Mouse (Mus musculus): ENCODE results near the gene Tcerg1l. TPM values are rescaled to one million over a fixed set of nuclear protein-coding genes. Genes with fewer than 3 reads are reported as not detected.
A peak's percentile ranks its signal among the peaks of the same experiment; 100 is the strongest.

Tcerg1l gene
- total RNA-seq, 2 experiments from 2014 or later = not detected

DNA sequence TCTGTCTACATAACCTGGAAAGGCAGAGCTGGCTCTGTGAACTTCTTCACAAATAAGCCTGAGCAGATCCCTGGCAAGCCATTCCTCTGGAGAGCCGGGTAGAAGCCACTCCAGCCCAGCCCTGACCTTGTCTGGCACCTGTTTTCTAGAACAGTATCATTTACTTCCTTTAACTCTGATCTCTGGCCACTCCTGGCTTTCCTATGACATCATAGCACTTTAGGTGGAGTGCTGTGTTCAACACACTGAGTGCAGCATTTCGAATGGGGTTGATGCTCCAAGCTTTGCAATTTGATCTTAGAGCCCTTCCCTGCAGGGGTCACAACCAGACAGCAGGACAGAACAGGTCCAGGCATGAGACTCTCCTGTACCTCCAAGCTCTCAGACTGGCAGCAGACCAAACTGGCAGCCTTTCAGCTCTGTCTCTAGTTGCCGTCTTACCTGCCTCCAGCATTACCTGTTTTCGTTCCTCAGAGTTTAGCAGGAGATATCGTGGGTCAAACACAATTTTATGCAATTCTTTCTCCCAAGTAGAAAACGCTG is 179.9 kb downstream of the Tcerg1l start:
- no peak for DNase-seq

DNA sequence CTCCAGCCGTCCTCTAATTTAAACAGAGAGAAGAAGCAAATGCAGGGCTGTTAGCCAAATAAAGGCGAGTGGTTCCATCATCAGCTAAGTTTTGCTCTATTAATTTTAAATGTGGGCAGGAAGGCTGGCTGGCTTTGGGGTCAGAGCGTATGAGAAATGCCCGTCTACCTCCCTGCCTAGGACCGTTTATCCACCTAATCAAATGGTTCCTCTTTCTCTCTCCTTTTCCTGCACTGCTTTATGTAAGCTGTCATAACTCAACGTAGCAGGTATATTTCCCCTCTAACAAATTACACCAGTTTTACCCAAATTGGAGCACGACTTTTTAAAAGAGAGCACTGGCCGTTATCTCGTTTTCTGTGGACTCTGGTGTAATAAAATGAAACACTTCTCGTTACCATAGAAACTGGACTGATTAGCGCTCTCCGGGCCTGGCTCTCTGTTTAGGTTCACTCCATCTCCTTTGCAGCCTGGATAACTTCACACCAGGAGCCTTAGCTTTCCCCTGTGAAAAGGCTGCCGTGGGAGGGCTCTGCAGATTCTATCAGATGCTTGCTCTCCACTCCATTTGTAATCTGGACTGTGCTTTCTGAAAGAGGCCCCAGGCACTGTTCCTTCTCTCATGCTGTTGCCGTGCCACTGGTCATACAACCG is 182.2 kb downstream of the Tcerg1l start:
- no peak for DNase-seq

DNA sequence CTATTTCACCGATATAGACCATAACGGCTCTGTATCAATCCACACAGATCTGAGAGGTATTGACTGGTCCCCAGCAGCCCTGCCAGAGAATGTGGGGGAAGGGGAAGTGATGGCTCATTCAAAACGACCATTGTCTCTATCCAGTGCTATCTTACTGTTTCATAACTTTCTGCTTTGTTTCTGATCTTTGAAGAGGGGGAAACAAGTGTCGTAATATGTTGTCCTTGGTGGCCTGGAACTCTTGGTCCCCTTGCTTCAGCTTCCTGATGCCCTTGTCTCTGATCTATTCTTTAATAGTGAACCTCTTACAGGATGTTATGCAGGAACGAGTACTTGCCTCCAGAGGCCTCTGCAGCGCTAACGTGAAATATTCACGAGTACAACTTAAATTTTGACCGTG is 182.8 kb downstream of the Tcerg1l start:
- no peak for DNase-seq

DNA sequence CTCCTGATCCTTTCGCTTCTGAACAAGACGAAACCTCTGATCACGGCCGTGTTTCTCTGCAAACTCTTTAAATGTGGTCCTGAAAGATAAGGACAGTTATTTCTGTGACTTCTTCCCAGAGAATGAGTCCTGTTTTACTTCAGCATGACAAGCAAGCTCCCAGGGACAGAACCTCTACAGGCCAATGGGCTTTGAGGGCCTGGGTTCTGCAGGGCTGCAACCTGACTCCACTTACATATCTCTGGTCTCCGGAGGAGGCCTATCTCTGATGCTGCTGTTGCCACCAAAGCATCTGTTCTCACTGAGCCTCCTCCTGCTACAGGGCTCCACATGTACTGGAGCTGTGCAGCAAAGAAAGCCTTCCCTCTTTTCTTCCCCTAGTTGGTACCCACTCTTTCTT is 187.8 kb downstream of the Tcerg1l start:
- DNase-seq = no peak

DNA sequence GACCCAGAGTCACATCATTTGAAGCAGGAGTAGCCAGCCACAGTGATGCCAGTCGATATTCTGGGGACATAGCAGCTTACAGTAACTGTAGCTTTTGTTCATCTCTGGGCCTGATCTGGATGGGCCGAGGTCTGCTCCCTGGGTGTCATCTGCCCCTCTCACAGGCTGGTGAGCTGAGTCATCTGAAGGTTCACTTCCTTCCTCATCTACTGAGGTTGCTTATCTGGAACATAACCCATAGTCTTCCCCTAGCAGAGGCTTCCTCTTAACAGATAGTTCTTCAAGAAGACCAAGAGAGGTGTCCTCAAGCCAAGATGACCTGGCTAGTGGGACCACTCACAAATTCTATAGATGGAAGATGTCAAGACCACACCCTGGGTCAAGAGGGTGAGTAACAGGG is 192.4 kb downstream of the Tcerg1l start:
- no peak for DNase-seq

DNA sequence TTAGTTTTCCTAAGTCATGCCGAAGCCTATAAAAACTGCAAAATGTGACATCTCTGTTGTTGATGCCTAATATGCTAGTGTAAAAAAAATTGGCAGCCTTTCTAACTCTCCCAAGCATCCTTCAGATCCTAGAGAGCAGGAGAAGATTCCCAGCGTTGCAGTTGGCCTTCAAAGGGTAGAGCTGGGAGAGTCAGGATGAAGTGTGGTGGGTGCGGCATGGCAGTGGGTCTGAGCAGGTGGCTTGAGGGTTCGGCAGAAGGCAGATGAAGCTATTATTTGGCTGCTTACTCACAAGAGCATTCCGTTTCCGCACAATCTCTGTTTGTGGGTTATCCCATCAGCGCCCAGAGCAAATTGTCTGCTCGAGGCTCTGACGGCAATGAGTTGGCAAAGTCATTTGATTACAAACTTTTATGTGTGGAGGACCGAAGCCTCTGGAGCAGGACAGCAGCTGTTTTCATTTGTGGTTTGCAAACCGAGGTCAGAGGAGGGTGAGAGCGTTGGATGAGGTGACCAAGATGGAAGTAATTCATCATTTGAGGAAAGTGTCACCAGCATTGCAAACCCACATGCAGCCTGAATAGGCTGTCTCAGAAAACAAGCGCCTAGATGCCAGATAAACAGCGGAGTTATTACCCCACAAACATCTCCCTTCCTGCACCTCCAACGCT is 195.2 kb downstream of the Tcerg1l start:
- DNase-seq = no peak

DNA sequence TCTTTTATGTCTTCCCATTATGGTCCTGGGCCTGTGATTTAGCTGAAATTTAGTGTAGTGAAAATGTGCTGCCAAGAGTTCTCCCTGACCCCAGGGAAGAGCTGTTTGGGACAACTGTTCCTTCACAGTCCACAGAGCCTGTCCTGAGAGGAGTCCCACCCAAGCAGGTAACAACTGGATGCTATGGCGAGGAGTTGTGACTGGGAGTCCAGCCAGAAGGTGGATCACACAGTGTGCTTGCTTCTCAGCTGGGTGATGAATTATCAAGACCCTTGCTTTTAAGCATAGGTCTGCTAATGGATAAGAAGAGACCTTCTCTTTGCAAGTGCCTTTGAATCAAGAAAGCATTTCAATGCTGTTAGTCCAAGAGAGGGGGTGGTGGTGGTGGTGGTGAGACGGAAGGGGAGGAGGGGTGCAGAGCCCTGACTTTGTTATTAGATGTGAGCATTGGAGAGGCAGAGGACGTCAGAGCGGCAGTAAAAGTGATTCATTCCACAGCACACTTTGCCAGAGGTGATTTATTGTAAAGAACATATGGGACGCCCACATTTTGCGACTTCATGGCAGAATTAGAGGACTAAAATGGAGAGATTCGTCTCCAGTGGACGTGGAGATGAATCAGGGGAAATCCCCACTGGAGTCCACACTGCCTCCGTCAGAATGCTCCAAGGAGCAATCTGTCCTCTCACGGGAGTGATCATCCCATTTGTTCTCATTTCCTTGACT is 198.0 kb downstream of the Tcerg1l start:
- no peak for DNase-seq

DNA sequence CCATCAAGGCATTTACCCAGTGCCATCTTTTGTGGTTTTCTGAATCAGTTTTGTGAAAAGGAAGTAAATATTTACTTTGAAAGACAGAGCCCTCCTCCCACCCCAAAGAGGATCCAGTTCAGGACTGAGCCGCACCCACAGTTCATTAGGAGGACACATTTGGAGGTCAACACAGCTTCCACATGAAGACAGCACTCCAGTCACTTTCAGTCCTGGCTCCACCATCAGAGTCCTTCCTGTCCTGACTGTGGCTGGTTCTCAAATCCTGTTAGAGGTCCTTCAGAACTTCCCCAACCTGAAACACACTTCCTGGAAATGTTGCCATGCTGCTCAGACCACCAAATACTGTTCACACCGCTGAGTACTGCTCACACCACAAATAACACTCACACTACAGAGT is 201.4 kb downstream of the Tcerg1l start:
- no peak for DNase-seq

DNA sequence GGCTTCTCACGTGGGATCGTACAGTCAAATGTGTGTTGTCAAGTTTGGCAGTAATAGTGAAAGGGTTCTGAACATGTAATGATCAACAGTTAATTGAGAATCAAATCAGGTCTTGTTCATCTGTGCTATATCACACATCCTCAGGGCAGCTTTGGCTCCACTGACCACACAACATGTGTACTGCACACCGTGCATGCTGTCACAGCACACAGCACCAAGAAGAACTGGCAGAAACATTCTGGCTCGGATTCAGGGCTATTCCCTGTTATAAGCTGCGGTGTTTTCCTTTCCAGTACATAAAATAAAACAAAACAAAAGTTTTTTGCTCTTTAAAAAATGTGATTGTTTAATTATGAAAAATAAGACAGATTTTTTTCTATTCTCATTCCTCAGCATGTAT is 213.3 kb downstream of the Tcerg1l start:
- no peak for DNase-seq

DNA sequence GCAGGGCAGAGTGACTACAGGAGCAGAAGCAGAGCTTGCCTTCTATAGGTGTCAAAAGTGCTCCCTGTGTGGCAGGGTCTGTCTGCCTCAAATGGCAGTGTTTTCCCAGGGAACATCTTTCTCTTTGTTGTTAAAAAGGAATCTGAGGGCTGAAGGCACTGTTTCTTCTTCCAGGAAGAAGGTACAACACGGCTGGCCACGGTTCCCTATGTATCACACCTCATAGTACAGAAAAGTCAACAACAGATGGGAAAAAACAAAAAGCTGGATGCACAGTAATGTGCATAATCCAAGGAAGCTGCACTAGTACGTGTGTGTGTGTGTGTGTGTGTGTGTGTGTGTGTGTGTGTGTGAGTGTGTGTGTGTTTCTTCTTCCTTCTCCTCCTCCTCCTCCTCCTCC is 215.3 kb downstream of the Tcerg1l start:
- DNase-seq = no peak

DNA sequence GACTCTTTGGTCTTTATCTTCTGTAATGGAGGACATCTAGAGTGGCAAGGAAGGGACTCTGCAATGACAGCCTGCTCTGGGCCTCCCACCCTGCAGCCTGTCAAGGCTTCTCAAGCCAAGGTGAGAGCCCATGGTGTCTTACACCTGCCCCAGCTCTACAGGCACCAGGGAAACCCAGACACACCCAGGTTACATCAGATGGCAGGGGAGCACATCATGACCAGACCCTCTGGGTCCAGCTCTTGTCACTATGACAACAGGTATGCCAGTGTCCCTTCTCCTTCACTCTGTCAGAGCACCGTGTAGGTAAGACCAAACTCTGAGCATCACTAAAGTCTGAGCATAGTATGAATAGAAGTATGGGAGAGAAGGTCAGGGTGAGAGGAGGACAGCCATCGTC is 218.9 kb downstream of the Tcerg1l start:
- no peak for DNase-seq

DNA sequence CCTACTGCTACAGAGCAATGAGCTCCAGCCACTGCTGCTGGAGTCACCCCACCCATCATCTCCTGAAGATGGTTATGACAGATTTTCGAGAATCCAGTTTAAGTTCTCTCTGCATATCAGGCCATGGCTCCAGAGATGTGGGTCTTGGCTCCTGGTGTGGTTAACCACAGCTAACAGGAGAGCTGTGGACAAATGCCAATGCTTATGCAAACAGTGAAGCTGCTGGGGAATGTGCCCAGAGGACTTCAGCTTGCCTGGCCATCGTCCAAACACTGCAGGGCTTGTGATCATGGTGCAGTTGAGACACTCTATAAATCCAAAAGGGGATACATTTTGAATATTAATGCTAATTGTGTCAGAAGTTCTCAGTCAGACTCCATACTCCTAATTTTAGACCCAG is 221.5 kb downstream of the Tcerg1l start:
- peak; percentile 60 to 68 for DNase-seq

DNA sequence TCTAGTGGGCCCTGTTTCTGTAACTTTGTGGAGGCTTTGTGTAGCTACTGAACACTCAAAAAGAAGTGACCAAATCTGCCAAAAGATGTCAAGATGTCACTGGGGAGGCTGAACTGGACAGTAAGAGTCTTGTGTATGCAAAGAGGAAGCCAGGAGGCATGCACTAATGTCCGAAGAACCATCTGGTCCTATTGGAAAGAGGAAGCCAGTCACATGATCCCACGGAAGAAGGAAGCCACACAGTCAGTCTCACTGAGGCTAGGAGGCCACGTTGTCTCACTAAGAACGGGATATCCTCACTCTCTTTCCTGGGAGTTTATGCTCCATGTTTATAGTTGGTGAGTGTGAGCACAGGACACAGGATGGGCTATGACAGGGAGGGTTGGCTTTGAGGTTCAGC is 227.1 kb downstream of the Tcerg1l start:
- no peak for DNase-seq

Data from heart, adult 18-20 months (tissue).